Mouse (Mus musculus) heart, embryonic 13.5 days (tissue): ENCODE data around the gene Mmp21. TPM values are rescaled to one million over a fixed set of nuclear protein-coding genes. Genes with fewer than 3 reads are reported as not detected.
A peak's percentile ranks its signal among the peaks of the same experiment; 100 is the strongest.
"Not testable (repeated sequence)": the region's sequence is repeated elsewhere in the genome, so short reads cannot be mapped to it uniquely, and the experiment has no call there.

ENCODE experiments used
- ATAC-seq: fragments of 200-750 bp; cut with Nextera tagmentation; 2 replicates; pipeline ENCODE4 v1.8.0; 2017; ENCODE audit warnings: moderate TSS enrichment; ENCODE audit not compliant: insufficient number of reproducible peaks, low FRiP score, low TSS enrichment; ENCODE audit errors: extremely low read depth
- H3K27ac ChIP-seq: fragments of 300-500 bp; sonication (generic); replicated peaks from 2 replicates; pipeline ENCODE4 v1.5.1; 2015; ENCODE audit warnings: moderate library complexity, mild to moderate bottlenecking, inconsistent platforms
- H3K27me3 ChIP-seq: fragments of 300-500 bp; sonication (generic); replicated peaks from 2 replicates; pipeline ENCODE4 v1.6.1; 2015; ENCODE audit warnings: mild to moderate bottlenecking, inconsistent platforms
- H3K36me3 ChIP-seq: fragments of 300-500 bp; sonication (generic); 2 replicates; pipeline ENCODE4 v1.6.1; 2015; ENCODE audit warnings: mild to moderate bottlenecking, inconsistent platforms
- H3K4me1 ChIP-seq: fragments of 300-500 bp; sonication (generic); 2 replicates; pipeline ENCODE4 v1.6.1; 2015; ENCODE audit warnings: inconsistent platforms
- H3K4me2 ChIP-seq: fragments of 300-500 bp; sonication (generic); 2 replicates; pipeline ENCODE4 v1.6.1; 2015; ENCODE audit warnings: inconsistent platforms, mild to moderate bottlenecking, moderate library complexity
- H3K4me3 ChIP-seq: fragments of 300-500 bp; sonication (generic); 2 replicates; pipeline ENCODE4 v1.5.1; 2015; ENCODE audit warnings: moderate library complexity, mild to moderate bottlenecking, inconsistent platforms
- H3K9ac ChIP-seq: fragments of 300-500 bp; sonication (generic); 2 replicates; pipeline ENCODE4 v1.6.1; 2015; ENCODE audit warnings: inconsistent platforms, mild to moderate bottlenecking, moderate library complexity
- H3K9me3 ChIP-seq: fragments of 300-500 bp; sonication (generic); 2 replicates; pipeline ENCODE4 v1.6.1; 2016; ENCODE audit warnings: inconsistent platforms
- WGBS: fragments of 180-500 bp; shearing (Covaris S2); methylation state at CpG from one replicate; pipeline ENCODE4 v1.1.7; 2015; ENCODE audit warnings: mixed read lengths; 5-methylcytosine and 5-hydroxymethylcytosine counted together
- polyA plus RNA-seq: library from polyadenylated mRNA; unstranded; fragments of >200 nt; fragmentation: Nextera tagmentation; extraction: Ambion mirVana; gene quantifications from 2 replicates; pipeline ENCODE4 v1.2.1, GENCODE M21; 2015

The Mmp21 gene
- polyA plus RNA-seq, 1 experiment from 2014 or later, result not detected

GRCm38 (mm10) chr7:133699885-133700284, 20.0 kb upstream of the Mmp21 start:
- Histone ChIP-seq H3K9ac (no peak overlapping the region), H3K9me3 (no peaks in the 10 kb centered on the region), H3K4me2 (peak overlapping the region; percentile 53), H3K27ac (no peak overlapping the region), H3K4me1 (peaks cover 17% of the 10 kb centered on the region), H3K36me3 (peaks cover 31% of the 10 kb centered on the region), H3K27me3 (no peaks in the 10 kb centered on the region), H3K4me3 (peak overlapping the region; percentile 28; the same call in 1 of the 2 replicates)
- ATAC-seq, result no peak
- 75% methylated on average over 4 of the region's 4 CpGs for WGBS

DNA sequence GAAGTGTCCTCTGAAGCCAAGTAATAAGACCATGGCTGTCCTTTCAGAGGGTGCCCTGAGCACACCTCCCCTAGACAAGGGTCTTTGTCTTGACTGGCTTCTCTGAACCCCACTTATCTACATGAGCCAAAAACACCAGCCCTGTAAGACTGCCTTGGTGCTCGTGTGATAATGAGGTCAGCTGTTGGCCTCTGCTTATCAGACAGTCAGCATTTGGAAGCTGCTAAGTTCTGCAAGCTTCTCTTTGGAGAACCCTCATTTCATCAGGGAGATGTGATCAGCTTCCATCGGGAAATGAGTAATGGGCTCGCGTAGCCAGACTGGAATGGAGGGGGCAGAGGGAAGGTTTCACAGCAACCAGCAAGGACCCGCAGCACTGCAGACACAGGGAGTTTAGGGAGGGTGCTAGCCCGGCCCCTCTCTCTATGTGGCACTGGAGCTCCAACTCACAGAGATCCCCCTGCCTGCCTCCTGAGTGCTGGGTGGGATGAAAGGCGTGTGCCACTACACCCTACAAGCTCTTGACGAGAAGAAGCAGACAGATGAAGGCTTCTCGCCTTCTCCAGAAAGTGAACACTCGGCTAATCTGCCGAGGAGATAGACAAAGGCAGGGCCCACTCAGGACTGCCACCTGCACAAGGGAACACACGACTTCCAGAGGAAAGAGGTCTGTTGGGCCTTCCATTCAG, 18.3 kb upstream of the Mmp21 start:
- H3K27me3 ChIP-seq, result no peaks in the 10 kb centered on the region
- H3K4me3 ChIP-seq, result no peak overlapping the region
- peaks cover 32% of the 10 kb centered on the region for H3K36me3 ChIP-seq
- peak overlapping the region; percentile 43 for H3K4me2 ChIP-seq
- peaks cover 17% of the 10 kb centered on the region for H3K4me1 ChIP-seq
- H3K27ac ChIP-seq, result peak overlapping the region; percentile 25; the same call in 1 of the 2 replicates
- ATAC-seq, result peak; percentile 48; the same call in 1 of the 2 replicates
- 46% methylated on average over 12 of the region's 12 CpGs for WGBS
- H3K9me3 ChIP-seq, result no peaks in the 10 kb centered on the region
- H3K9ac ChIP-seq, result no peak overlapping the region

DNA sequence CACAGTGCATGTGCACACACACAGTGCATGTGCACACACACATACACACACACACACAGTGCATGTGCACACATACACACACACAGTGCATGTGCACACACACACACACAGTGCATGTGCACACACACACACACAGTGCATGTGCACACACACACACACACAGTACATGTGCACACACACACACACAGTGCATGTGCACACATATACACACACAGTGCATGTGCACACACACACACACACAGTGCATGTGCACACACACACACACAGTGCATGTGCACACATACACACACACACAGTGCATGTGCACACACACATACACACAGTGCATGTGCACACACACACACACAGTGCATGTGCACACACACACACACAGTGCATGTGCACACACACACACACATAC, 5.8 kb upstream of the Mmp21 start:
- not testable (repeated sequence) for H3K27ac ChIP-seq, H3K9ac ChIP-seq, H3K4me2 ChIP-seq, H3K27me3 ChIP-seq, H3K4me1 ChIP-seq, H3K4me3 ChIP-seq, ATAC-seq
- H3K9me3 ChIP-seq, result peaks cover 17% of the 10 kb centered on the region
- H3K36me3 ChIP-seq, result peaks cover 54% of the 10 kb centered on the region

DNA sequence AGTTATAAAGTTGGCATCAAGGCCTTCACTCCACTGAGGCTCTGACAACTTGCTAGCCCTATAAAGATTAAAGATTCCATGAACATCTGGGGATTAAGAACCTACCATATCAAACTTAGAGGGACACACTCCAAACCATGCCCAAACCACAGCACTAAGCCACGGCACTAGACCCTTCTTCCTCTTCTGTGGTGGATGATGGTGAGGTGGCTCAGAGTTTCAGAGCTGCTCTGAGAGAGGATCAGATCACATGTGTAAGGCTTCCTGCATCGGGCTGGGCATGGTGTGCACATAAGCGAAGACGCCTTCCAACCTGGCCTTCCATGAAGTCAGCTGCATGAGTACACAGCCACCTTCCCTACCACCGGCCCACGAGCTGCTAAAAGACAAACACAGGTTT, 4.8 kb upstream of the Mmp21 start:
- Histone ChIP-seq H3K4me1 (peaks cover 2% of the 10 kb centered on the region), H3K27ac (no peak overlapping the region), H3K9me3 (peaks cover 17% of the 10 kb centered on the region), H3K36me3 (peaks cover 45% of the 10 kb centered on the region), H3K4me3 (no peak overlapping the region), H3K9ac (no peak overlapping the region), H3K27me3 (no peaks in the 10 kb centered on the region), H3K4me2 (no peak overlapping the region)
- WGBS, result 93% methylated on average over 6 of the region's 6 CpGs
- no peak for ATAC-seq

DNA sequence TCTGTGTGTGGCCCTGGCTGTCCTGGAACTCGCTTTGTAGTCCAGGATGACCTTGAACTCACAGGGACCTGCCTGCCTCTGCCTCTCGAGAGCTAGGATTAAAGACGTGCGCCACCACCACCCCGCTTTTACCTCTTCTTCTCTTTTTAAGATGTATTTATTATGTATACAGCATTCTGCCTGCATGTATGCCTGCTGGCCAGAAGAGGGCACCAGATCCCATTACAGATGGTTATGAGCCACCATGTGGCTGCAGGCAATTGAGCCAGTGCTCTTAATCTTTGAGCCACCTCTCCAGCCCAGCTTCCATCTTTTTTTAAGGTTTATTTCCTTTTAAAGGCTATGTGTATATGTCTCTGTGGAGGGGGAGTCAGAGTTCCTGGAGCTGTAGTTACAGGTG, 4.2 kb upstream of the Mmp21 start:
- H3K9me3 ChIP-seq, result peaks cover 17% of the 10 kb centered on the region
- no peaks in the 10 kb centered on the region for H3K27me3 ChIP-seq
- H3K27ac ChIP-seq, result no peak overlapping the region
- peaks cover 7% of the 10 kb centered on the region for H3K4me1 ChIP-seq
- no peak overlapping the region for H3K4me3 ChIP-seq
- no peak for ATAC-seq
- H3K36me3 ChIP-seq, result peaks cover 39% of the 10 kb centered on the region
- no peak overlapping the region for H3K4me2 ChIP-seq
- H3K9ac ChIP-seq, result no peak overlapping the region
- 78% methylated on average over 5 of the region's 5 CpGs for WGBS

GRCm38 (mm10) chr7:133683626-133684025, 3.8 kb upstream of the Mmp21 start:
- no peak for ATAC-seq
- WGBS, result 72% methylated on average over 5 of the region's 5 CpGs
- Histone ChIP-seq H3K4me1 (peaks cover 7% of the 10 kb centered on the region), H3K9me3 (peaks cover 12% of the 10 kb centered on the region), H3K4me3 (no peak overlapping the region), H3K27ac (no peak overlapping the region), H3K36me3 (peaks cover 34% of the 10 kb centered on the region), H3K27me3 (no peaks in the 10 kb centered on the region), H3K9ac (no peak overlapping the region), H3K4me2 (no peak overlapping the region)

DNA sequence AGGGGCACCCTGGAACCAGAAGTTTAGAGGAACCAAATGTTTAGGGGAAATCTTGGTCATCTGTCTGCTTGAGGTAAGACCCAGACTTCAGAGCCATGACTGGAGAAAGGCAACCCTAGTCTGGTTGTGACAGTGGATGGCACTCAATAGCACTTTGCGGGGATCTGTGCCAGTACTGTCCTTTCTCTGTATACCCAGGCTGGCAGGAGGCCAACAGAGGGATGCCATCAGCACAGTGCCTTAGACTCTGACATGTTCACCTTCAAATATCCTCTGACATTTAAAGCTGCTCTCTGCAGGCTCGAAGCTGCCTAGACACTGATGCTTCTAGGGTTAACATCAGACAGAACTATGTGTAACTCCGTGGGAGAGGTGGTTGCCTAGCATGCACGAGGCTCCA, 422 bp downstream of the Mmp21 start:
- no peak for ATAC-seq

DNA sequence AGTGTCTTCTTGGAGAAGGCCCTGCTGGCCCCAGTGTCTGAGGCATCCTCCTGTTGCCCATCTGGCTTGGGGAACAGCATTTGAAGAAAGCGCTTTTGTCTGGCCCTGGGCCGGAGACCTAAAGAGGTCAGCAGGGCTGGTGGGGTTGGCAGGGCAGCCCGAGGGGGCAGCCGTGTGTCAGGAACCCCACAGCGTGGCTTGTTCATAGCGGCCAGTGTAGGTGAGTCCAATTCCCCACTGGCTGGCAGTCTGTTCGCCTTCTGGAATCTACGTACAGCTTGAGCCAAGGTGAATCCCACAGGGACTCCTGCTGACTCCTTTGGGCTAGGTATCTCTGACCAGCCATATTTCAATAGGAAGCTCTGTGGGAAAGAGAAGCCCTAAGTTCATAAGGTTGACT, 1.1 kb downstream of the Mmp21 start:
- ATAC-seq, result 0 out of 2 replicates have a peak, but pooled peaks have one; percentile 40
- Histone ChIP-seq H3K9ac (no peak overlapping the region), H3K27me3 (no peaks in the 10 kb centered on the region), H3K9me3 (no peaks in the 10 kb centered on the region), H3K4me3 (no peak overlapping the region), H3K36me3 (peaks cover 18% of the 10 kb centered on the region), H3K27ac (no peak overlapping the region), H3K4me1 (peaks cover 7% of the 10 kb centered on the region), H3K4me2 (no peak overlapping the region)
- 90% methylated on average over 8 of the region's 8 CpGs for WGBS

More for the DNA sequence above, 422 bp downstream of the Mmp21 start:
- peaks cover 3% of the 10 kb centered on the region; the same call in 1 of the 2 replicates for H3K9me3 ChIP-seq
- H3K4me1 ChIP-seq, result peaks cover 7% of the 10 kb centered on the region
- no peak overlapping the region for H3K27ac ChIP-seq
- peaks cover 20% of the 10 kb centered on the region for H3K36me3 ChIP-seq
- H3K9ac ChIP-seq, result no peak overlapping the region
- WGBS, result 43% methylated on average over 4 of the region's 4 CpGs
- H3K4me3 ChIP-seq, result no peak overlapping the region
- H3K27me3 ChIP-seq, result no peaks in the 10 kb centered on the region
- no peak overlapping the region for H3K4me2 ChIP-seq

DNA sequence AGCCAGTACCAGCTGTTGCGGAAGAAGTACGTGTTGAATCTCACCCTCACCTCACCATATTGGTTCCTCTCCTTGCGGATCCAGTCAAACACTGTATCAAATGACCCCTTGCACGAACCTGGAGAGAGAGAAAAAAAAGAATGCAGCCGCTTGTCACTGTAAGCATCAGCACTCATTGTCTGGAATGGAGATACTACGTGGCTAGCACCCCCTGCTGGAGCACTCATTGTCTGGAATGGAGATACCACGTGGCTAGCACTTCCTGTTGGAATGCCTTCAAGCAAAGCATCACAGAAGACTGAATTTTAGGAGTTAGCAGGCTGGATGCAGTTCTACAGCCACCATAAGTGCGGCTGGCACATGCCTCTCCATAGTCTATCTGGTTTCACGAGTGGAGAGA, 3.9 kb downstream of the Mmp21 start:
- H3K9me3 ChIP-seq, result no peaks in the 10 kb centered on the region
- no peak overlapping the region for H3K4me3 ChIP-seq
- no peak overlapping the region for H3K9ac ChIP-seq
- peaks cover 7% of the 10 kb centered on the region for H3K4me1 ChIP-seq
- H3K36me3 ChIP-seq, result peaks cover 45% of the 10 kb centered on the region
- WGBS, result 69% methylated on average over 9 of the region's 9 CpGs
- no peak overlapping the region for H3K4me2 ChIP-seq
- H3K27me3 ChIP-seq, result no peaks in the 10 kb centered on the region
- no peak for ATAC-seq
- H3K27ac ChIP-seq, result no peak overlapping the region

DNA sequence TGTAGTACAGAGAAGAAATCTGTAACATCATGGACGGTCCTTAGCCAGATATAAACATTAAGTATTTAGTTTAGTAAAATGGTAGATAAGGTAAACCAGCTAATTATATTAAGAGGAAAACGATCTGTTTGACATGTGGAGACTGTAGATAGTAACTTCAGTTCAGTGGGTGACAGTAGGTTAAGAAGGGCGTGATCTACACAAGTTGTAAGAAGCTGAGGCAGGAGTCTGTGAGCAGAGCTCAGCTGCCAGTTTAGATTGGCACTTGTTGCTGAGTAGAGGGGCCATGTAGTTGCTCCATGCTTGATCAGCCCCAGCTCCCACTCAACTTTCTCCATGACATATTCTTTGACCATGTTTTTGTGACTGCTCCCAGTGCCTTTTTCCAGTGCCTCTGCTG, 9.0 kb downstream of the Mmp21 start:
- H3K4me2 ChIP-seq, result no peak overlapping the region
- H3K27me3 ChIP-seq, result no peaks in the 10 kb centered on the region
- no peaks in the 10 kb centered on the region for H3K9me3 ChIP-seq
- no peak overlapping the region for H3K4me3 ChIP-seq
- H3K9ac ChIP-seq, result no peak overlapping the region
- H3K27ac ChIP-seq, result no peak overlapping the region
- ATAC-seq, result no peak
- H3K36me3 ChIP-seq, result peaks cover 88% of the 10 kb centered on the region
- H3K4me1 ChIP-seq, result no peaks in the 10 kb centered on the region
- 87% methylated on average over 3 of the region's 3 CpGs for WGBS

DNA sequence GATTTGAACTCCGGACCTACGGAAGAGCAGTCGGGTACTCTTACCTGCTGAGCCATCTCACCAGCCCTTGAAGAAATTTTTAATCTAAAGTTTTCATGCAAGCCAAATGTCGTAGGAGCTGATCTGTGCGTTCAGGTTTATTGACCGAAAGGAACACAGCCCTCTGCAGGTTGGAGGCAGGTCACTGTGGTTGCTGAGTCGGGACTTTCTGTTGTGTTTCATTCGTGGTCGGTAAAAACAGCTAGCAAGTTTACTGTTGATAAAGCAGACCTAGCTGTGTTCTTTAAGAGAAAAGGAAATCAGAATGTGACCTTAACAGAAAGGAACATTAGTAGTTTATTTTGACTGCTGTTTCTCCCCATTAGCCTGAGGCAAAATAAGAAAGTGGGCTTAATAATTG, 9.9 kb downstream of the Mmp21 start:
- no peaks in the 10 kb centered on the region for H3K9me3 ChIP-seq
- no peak for ATAC-seq
- peaks cover 88% of the 10 kb centered on the region for H3K36me3 ChIP-seq
- no peak overlapping the region for H3K27ac ChIP-seq
- no peak overlapping the region for H3K4me2 ChIP-seq
- 86% methylated on average over 9 of the region's 9 CpGs for WGBS
- H3K27me3 ChIP-seq, result no peaks in the 10 kb centered on the region
- H3K4me3 ChIP-seq, result no peak overlapping the region
- no peak overlapping the region for H3K9ac ChIP-seq
- H3K4me1 ChIP-seq, result no peaks in the 10 kb centered on the region

- Histone ChIP-seq H3K27me3 (no peaks in the 10 kb centered on the region), H3K36me3 (peaks cover 97% of the 10 kb centered on the region), H3K27ac (no peak overlapping the region), H3K4me1 (no peaks in the 10 kb centered on the region), H3K9ac (no peak overlapping the region), H3K9me3 (no peaks in the 10 kb centered on the region), H3K4me2 (no peak overlapping the region), H3K4me3 (no peak overlapping the region)
- no peak for ATAC-seq
- WGBS, result 89% methylated on average over 1 of the region's 1 CpGs
Observed at GRCm38 (mm10) chr7:133669071-133669470, 10.8 kb downstream of the Mmp21 start.
